Mouse (Mus musculus): ENCODE measurements around the gene Nktr. TPM values are rescaled to one million over a fixed set of nuclear protein-coding genes. Genes with fewer than 3 reads are reported as not detected.

Nktr gene
- polyA plus RNA-seq, 1 experiment from 2014 or later = 40.1 TPM

- Histone ChIP-seq H3K9me3 (no peaks in the 10 kb centered on the region), H3K27ac (replicated peaks) (peak within 1 kb of the TSS; percentile 87), H3K4me3 (peak within 1 kb of the TSS; percentile 45), H3K27me3 (replicated peaks) (peaks cover 37% of the 10 kb centered on the region), H3K4me1 (peaks cover 50% of the 10 kb centered on the region), H3K36me3 (no peaks in the 10 kb centered on the region), H3K9ac (peak within 1 kb of the TSS; percentile 66), H3K4me2 (peak within 1 kb of the TSS; percentile 66)
- peak; percentile 43; the same call in 1 of the 2 replicates for ATAC-seq (ENCODE audit: extremely low read depth, insufficient number of reproducible peaks, low FRiP score, low TSS enrichment)
- 29% methylated on average over 22 of the region's 24 CpGs for WGBS
These were observed 73.0 kb downstream of the Nktr start, which contains the start of gene Hhatl for GRCm38 (mm10) chr9:121791757-121792521. TSS of gene Hhatl (minus strand) at chr9:121792507.

- Histone ChIP-seq H3K27me3 (replicated peaks) (peaks cover 33% of the 10 kb centered on the region), H3K9ac (no peak overlapping the region; the same call in 1 of the 2 replicates), H3K9me3 (no peaks in the 10 kb centered on the region), H3K4me1 (peaks cover 59% of the 10 kb centered on the region), H3K4me2 (no peak overlapping the region), H3K36me3 (no peaks in the 10 kb centered on the region), H3K27ac (replicated peaks) (no peak overlapping the region), H3K4me3 (no peak overlapping the region)
- WGBS = 66% methylated on average over 1 of the region's 1 CpGs
- ATAC-seq (ENCODE audit: extremely low read depth, insufficient number of reproducible peaks, low FRiP score, low TSS enrichment) = no peak
These were observed 76.1 kb downstream of the Nktr start for GRCm38 (mm10) chr9:121794972-121795539.

DNA sequence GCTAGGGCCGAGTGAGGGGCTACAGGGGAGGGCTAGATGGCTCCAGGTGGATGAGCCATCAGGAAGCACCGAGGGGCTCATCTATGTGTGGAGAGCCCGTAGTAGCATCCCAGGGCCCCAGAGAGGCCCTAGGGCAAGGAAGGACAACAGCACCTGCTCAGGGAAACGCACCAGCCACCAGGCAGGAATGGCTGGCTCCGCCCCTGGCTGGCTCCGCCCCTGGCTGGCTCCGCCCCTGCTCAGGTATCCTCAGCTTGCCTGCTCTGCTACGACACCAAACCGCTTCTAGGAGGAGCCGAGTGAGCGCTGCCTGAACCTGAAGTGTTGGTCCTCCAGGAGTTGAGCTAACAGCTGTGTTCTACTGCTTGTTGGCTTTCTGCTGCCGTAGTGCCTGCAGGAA lies 78.8 kb downstream of the Nktr start:
- Histone ChIP-seq H3K27ac (replicated peaks) (no peak overlapping the region), H3K4me2 (no peak overlapping the region), H3K4me1 (peaks cover 37% of the 10 kb centered on the region), H3K9me3 (no peaks in the 10 kb centered on the region), H3K27me3 (replicated peaks) (peaks cover 51% of the 10 kb centered on the region), H3K4me3 (no peak overlapping the region), H3K36me3 (no peaks in the 10 kb centered on the region), H3K9ac (no peak overlapping the region)
- 15% methylated on average over 12 of the region's 12 CpGs for WGBS
- ATAC-seq (ENCODE audit: extremely low read depth, insufficient number of reproducible peaks, low FRiP score, low TSS enrichment) = no peak

GRCm38 (mm10) chr9:121798887-121799520 lies 80.0 kb downstream of the Nktr start:
- no peak overlapping the region for H3K4me2 ChIP-seq
- no peak for ATAC-seq (ENCODE audit: extremely low read depth, insufficient number of reproducible peaks, low FRiP score, low TSS enrichment)
- no peak overlapping the region for H3K9ac ChIP-seq
- H3K36me3 ChIP-seq = no peaks in the 10 kb centered on the region
- H3K9me3 ChIP-seq = no peaks in the 10 kb centered on the region
- H3K27me3 ChIP-seq (replicated peaks) = peaks cover 51% of the 10 kb centered on the region
- peaks cover 43% of the 10 kb centered on the region for H3K4me1 ChIP-seq
- WGBS = 37% methylated on average over 6 of the region's 6 CpGs
- H3K27ac ChIP-seq (replicated peaks) = no peak overlapping the region
- no peak overlapping the region for H3K4me3 ChIP-seq

DNA sequence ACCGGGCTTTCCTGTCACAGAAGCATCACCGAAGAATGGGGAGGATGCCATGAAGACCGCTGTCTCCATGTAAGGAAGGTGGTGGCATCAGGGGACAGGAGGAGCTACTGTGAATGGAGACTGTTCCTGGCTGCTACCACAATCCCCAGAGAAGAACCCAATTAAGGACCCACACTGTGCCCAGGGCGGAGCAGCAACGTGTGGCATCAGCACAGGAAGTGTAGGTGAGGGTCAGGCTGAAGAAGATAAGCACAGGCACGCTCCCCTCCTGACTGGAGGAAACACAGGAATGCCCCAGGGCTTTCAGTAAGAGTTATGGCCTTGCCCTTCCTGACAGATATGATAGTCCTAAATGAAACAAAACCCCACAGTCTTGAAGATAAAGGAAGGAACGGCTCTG lies 83.8 kb downstream of the Nktr start:
- WGBS = 46% methylated on average over 7 of the region's 7 CpGs
- Histone ChIP-seq H3K27ac (replicated peaks) (no peak overlapping the region), H3K9me3 (no peaks in the 10 kb centered on the region), H3K9ac (no peak overlapping the region), H3K4me1 (peaks cover 32% of the 10 kb centered on the region), H3K4me2 (no peak overlapping the region), H3K27me3 (replicated peaks) (peaks cover 31% of the 10 kb centered on the region), H3K4me3 (no peak overlapping the region), H3K36me3 (no peaks in the 10 kb centered on the region)
- no peak for ATAC-seq (ENCODE audit: extremely low read depth, insufficient number of reproducible peaks, low FRiP score, low TSS enrichment)

Other genes starting within 250 kb of the Nktr start
- gene Cck, start 223.5 kb upstream of the Nktr start, polyA plus RNA-seq (2015; fragmentation: Nextera tagmentation; extraction: Ambion mirVana) = 0.62 and 0.75 TPM in 2 replicates
- gene Lyzl4, start 77.1 kb upstream of the Nktr start, polyA plus RNA-seq (2015; fragmentation: Nextera tagmentation; extraction: Ambion mirVana) = not detected in 2 replicates
- 0.10 and 0.33 TPM in 2 replicates for gene Vipr1, start 76.5 kb upstream of the Nktr start, polyA plus RNA-seq (2015; fragmentation: Nextera tagmentation; extraction: Ambion mirVana)
- gene Sec22c, start 13.7 kb upstream of the Nktr start, polyA plus RNA-seq (2015; fragmentation: Nextera tagmentation; extraction: Ambion mirVana) = 5.4 and 6.3 TPM in 2 replicates
- gene Ss18l2, start 8.8 kb upstream of the Nktr start, polyA plus RNA-seq (2015; fragmentation: Nextera tagmentation; extraction: Ambion mirVana) = 163 and 176 TPM in 2 replicates
- gene Zfp651, start 40.2 kb downstream of the Nktr start, polyA plus RNA-seq (2015; fragmentation: Nextera tagmentation; extraction: Ambion mirVana) = 11.1 and 12.5 TPM in 2 replicates
- 1.4 and 2.1 TPM in 2 replicates for gene Klhl40, start 58.4 kb downstream of the Nktr start, polyA plus RNA-seq (2015; fragmentation: Nextera tagmentation; extraction: Ambion mirVana)
- 10.3 and 10.7 TPM in 2 replicates for gene Hhatl, start 73.3 kb downstream of the Nktr start, polyA plus RNA-seq (2015; fragmentation: Nextera tagmentation; extraction: Ambion mirVana)
- gene Ccdc13, start 120.3 kb downstream of the Nktr start, polyA plus RNA-seq (2015; fragmentation: Nextera tagmentation; extraction: Ambion mirVana) = 0.05 TPM in 1 of 2 replicates, not detected in the other
- gene Higd1a, start 139.2 kb downstream of the Nktr start, polyA plus RNA-seq (2015; fragmentation: Nextera tagmentation; extraction: Ambion mirVana) = 230 and 277 TPM in 2 replicates
- gene Ackr2, start 179.2 kb downstream of the Nktr start, polyA plus RNA-seq (2015; fragmentation: Nextera tagmentation; extraction: Ambion mirVana) = 0.64 and 0.79 TPM in 2 replicates
- gene Cyp8b1, start 197.1 kb downstream of the Nktr start, polyA plus RNA-seq (2015; fragmentation: Nextera tagmentation; extraction: Ambion mirVana) = not detected in 2 replicates
- gene Fam198a, start 231.8 kb downstream of the Nktr start, polyA plus RNA-seq (2015; fragmentation: Nextera tagmentation; extraction: Ambion mirVana) = 0.90 and 0.94 TPM in 2 replicates